Mouse (Mus musculus): ENCODE data around the gene Ntrk3.

Ntrk3 gene

DNA sequence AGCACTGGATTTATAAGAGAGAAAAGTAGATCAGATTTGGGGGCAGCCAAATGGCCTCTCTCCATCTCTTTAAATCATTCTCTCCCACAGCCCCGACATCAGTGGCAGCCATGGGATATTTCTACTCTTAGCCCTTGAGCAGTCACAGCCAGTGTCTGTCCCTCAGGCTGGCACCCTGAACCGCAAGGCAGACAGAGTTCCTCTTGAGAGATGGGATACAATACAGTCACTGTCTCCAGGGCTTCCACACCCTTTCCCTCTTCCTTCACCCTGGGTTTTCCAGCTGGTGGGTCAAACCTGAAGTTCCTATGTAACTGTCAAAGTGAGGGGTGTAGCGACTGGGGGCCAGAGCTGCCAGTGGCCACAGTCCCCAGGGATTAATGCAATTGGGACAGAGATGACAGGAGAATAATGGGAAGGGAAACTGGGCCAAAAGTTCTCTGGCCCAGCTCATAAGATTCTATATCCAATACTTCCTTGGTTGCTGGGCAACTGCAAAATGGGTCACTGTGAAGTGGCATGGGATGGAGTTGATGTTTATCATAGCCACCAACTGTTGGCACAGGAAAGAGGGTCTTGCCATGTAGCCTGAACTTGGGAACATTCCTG, 483.9 kb downstream of the Ntrk3 start:
- DNase-seq (ENCODE audit: extremely low read depth, low read depth, low spot score) = no peak

DNA sequence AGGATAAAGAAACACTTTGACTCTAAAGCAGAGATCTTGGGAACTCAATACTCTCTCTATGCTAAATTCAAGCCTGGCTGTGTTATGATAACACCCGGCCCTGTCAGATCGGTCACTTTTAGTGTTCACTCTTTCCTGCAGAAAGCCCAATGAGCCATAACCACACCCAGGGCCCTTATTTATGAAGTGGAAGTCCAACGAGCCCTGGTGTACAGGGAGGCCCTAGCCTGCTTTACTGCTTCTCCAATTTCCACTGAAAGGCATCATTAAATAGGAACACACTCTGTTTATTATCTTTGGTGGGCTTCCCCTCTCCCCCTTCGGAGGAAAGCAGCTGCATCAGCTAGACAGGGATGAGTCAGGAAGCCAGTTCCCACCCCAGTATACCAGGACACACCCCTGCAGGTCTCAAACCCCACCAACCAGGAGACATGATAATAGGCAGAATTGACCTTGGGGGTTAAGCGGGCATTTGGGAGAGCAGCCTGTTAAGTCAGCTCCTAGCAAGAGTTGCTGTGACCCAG, 489.6 kb downstream of the Ntrk3 start:
- DNase-seq (ENCODE audit: extremely low read depth, low read depth, low spot score) = no peak

DNA sequence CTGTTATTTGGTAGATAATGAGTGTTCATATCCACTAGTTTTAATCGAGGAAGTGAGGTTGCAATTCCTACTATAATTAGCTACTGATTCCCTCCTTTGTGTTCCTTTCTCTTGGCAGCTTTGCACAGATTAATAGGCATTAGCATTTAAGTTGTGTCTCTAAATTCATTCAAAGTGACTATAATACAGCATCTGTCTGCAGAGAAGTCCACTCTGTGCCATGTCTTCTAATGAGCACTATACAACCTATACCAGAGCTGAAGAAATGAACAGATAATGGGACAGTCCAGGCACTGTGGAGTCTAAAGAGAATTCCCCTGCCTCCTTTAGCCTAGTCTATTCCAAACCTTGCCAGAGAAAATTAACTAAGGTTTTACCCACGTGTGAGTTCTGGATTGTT, 498.8 kb downstream of the Ntrk3 start:
- DNase-seq (ENCODE audit: extremely low read depth, low read depth, low spot score) = no peak

DNA sequence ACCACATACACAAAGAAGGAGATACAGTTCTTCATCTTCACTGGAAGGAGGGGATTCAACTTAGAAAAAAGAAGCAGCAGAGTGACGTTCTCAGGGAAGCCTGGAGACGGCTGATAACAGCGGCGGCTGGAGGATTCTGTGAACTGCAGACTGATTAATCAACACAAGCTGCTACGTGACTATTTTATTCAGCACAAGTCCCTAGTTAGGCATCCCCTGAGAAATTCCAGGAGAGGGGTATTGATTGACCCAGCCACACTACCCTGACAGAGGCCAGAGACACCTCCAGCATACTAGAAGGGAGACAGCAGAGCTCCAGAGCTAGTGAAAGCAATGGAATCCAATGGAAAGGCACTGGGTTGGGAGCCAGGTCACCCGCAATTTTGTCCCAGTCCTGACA, 516.1 kb downstream of the Ntrk3 start:
- no peak for DNase-seq (ENCODE audit: extremely low read depth, low read depth, low spot score)

DNA sequence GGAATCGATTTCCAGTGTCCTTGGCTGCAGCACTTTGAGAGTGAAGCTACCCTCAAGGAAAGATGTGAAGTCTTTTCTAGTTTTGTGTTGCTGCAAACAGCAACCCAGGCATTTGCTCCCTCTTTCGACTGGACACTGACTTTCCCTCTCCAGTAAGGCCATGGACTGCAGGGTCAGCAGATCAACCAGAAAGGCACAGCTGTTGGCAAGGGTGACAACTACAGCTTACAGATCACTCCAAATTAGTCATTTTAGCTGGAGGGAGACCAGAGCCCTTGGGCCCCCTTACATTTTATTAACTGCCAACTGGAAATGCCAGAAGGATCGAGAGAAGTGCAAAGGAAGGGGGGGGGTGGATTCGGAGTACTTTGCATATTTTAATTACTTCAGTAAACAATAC, 516.9 kb downstream of the Ntrk3 start:
- DNase-seq (ENCODE audit: extremely low read depth, low read depth, low spot score) = no peak

DNA sequence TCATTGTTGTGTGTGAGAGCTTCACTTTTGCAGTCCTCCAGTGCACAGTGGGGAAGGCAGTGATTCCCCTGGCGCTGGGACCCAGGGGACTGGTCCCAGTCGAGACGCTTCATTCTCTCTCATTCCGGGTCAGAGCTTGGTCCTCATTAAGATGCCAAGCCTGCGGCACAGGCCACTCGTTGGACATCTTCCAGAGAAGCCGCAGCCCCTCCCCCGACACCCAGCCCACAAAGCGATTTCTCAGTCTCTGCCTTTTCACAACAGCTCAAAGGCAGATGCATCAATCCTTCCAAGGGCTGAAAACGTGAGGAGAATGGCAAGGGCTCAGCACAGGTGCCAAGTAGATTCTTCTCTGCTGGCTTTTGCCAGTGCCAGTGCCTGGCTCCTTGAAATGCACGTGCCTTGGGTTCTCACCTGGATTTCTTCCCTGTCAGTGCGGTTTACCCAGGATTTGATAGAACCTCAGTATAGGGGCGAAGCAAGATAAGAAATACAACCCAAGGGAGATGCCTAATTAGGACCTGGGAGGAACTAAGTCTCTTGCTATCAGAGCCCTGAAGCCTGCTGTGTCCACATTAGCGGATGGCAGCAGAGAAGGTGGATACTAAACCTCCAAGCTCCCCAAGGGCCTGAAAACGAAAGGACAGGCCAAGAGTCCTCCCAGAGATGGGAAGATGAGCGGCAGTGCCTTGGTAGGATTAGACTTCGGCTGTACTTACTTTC, 546.7 kb downstream of the Ntrk3 start:
- no peak for DNase-seq (ENCODE audit: extremely low read depth, low read depth, low spot score)

DNA sequence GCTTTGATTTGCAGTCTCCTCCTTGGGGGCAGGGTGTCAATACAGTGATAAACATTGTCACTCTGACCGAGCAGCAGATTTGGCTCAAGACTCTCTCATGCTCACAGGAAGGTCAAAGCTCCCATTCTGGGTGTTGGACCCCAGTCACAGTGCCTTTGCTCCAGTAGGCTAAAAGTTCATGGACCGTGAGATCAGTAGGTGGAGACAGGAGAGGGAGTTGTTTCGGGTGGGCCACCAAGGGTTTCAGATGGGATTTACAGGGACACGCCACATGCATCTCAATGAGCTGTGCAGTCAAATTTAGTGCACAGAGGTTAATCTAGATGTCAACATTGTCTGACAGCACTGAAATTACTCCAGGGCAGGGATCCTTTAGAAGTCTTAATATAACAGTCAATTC, 552.2 kb downstream of the Ntrk3 start:
- DNase-seq (ENCODE audit: extremely low read depth, low read depth, low spot score) = no peak

DNA sequence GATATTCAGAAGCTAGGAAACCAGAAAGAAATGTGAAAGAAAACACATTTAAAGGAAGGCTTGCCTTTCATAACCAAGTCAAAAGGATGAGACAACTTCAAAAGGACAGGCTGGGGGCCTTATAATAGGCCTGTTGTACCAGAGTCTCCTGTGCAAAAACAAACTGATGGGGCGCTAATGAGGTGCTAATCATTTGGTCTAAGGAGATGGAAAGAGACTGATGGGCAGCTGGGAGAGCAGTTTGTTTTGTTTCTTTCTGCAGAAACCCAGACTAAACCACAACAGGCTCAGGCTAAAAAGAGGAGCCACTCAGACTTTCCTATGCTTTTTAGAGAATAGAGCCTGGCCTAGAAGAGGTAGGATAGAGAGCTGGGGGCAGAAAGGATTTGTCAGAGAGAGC, 554.4 kb downstream of the Ntrk3 start:
- no peak for DNase-seq (ENCODE audit: extremely low read depth, low read depth, low spot score)

DNA sequence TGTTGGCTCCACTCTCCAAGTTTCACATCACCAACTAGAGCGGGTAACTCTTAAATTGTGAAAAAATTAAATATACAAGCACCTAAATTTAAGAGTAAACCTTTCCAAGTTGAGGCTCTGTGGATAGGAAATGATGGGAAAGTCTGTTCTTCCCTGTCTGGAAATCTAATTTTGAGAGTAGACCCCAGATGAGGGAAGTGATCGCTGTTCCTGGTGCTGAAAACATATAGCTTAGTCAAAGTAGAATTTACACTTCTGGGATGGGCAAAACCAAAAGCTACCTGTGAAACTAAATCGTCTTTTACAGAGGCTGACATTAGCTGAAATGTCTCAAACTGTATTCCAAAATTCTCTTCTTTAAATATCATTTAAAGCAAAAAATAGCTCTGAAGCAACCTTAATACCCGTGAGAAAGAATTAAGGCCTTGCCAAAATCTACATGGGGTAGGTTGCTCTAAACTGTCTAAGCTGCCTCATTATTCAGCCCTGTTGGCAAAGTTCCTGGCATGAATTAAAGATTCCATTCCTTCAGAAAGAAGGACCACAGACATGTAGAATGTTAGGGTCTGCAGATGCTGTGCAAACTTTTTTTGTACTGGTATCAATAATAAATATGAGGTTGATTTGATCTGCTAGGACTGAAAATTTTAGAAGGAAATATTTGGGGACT, 557.7 kb downstream of the Ntrk3 start:
- no peak for DNase-seq (ENCODE audit: extremely low read depth, low read depth, low spot score)

DNA sequence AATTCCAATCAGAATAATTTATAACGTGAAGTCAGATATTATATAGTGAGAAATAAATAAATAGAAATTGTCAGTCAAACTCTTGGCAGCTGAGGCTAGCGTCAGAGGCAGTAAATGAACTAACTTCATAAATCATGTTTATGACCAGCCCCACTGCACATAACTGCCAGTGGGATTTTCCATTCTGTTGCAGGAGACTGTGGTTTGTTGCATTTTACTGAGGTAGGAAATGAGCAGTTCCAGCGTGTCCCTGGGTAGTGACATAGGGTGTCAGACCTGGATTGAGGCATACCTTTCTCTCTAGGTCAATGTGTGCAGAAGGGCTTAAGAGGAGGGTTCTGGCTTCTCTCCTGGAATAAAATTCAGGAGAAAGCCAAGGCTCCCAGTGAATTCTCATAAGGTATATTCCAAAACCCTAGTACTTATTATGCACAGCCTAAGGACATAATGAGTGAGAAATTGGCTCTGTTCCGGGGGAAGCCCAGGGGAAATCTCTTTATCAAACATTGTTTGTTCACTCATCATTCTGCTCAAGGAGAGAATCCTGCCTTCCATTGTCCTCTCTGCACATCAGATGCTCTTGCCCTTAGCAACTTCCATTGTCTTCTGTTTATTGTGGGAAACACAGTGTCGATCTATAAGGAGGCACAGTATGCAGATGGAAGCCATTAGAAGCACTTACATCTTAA, 565.4 kb downstream of the Ntrk3 start:
- DNase-seq (ENCODE audit: extremely low read depth, low read depth, low spot score) = no peak

DNA sequence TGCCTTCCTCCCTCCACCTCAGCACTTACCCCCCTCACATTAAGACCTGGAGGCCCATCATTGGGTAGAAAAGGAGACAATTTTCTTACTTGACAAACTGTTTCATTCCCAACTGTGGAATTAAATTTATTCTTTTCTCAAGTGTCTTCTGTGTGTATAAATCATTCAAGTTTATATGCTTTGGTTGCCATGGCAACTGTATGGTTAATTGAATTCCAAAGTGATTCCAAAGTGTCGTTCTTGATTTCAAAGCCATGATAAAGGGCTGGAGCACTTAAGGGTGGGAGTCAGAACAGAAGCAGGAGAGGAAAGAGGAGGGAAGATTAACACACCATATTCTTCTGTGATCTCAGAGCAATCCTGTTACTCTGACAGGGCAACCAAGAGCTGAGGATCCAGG, 572.3 kb downstream of the Ntrk3 start:
- no peak for DNase-seq (ENCODE audit: extremely low read depth, low read depth, low spot score)

DNA sequence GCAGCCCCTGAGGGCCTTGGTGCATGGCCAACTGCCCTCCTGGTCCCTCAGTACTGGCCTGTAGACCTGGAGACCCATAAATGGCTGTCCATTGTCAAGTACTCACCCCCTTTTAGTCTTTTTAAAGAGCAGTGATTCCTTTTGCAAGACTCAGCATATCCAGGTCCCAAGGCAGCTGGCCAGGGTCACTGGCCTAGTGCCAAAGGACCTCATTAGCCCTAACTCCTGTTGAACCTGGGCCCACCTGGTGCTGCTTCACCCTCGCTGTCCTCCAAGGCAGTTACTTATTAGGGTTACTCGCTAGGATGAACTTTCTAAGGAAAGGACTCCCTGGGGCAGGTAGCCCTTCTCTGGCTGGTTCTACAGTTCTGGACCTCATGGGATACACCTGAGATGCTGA, 579.9 kb downstream of the Ntrk3 start:
- DNase-seq (ENCODE audit: extremely low read depth, low read depth, low spot score) = no peak

DNA sequence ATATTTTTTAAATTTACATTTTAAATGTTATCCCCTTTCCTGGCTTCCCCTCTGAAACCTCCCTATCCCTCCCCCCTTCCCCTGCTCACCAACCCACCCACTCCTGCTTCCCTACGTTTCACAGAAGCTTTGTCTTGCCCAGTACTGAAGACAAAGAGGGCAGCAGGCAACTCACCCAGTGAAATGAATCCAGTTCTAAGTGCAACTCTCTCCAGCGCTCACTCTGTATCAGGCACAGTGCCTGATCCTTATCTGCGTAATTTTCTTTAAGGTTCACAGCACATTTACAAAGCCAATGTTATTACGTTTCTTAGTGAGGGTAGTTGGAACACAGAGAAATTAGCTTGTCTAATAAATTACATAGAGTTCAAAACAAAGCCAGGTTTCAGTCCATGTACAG, 592.6 kb downstream of the Ntrk3 start:
- DNase-seq (ENCODE audit: extremely low read depth, low read depth, low spot score) = no peak

DNA sequence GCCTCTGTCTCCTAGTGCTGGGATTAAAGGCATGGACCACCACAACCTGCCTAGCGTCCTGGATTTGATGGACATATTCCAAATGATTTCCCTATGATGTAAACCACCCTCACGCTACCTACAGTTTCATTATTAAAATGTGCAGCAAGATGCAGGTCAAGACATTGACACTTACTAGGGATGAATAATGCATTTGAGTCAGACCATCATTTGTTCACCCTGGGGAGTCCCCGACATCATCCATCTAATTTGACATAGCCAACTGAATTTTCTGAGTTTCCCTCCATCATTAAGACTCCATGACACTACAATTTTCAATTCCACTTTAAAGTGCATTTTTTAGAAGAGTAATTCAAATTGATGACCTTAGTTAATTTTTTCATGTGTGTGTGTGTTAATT, 593.0 kb downstream of the Ntrk3 start:
- no peak for DNase-seq (ENCODE audit: extremely low read depth, low read depth, low spot score)

DNA sequence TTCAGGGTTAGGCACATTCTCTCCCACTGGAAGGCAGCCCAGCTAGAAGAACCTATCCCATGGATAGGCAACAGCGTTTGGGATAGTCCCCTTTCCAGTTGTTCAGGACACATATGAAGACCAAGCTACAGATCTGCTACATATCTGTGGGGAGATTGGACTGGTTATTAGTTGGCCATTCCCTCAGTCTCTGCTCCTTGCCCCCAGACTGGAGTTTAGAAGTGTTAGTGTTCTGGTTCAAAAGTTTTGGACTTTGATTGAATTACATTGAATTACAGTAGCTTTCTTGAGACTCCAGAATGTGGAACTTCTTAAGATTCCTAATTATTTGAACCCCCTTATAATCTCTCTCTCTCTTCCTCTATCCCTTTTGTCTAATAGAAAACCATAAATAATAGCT, 607.8 kb downstream of the Ntrk3 start:
- DNase-seq (ENCODE audit: extremely low read depth, low read depth, low spot score) = no peak

Data from fat pad, adult 2 months (tissue).